Comparison of ENCODE assay signal across 15 mouse cellular contexts in genomic region chr2:77113867-77114266, GRCm38 (mm10). TPM values are rescaled to one million over a fixed set of nuclear protein-coding genes. Genes with fewer than 3 reads are reported as not detected.
DNase-seq lines count a peak whose midpoint lies in the region; ATAC-seq and TF ChIP-seq lines count a peak whose summit lies in the region.
"Had no signal": no experiment of that assay in that cellular context is flagged by ENCODE, and none has a peak within 500 bp of the region (broad histone marks: within the 10 kb centered on the region; RNA-seq: fewer than 3 reads in every experiment).

No protein-coding gene starts in this region.

- no peak overlapping the region for H3K27ac ChIP-seq in heart, embryonic 10.5 days
- H3K27ac ChIP-seq in heart, embryonic 16.5 days (ENCODE audit: low read length) = peak overlapping the region; percentile 85
- H3K27ac ChIP-seq in hindbrain, postnatal 0 days = no peak overlapping the region
- H3K27ac ChIP-seq: hindbrain, embryonic 12.5 days; midbrain, embryonic 10.5 days had no signal

- no peaks in the 10 kb centered on the region for H3K27me3 ChIP-seq in heart, embryonic 10.5 days (ENCODE audit: insufficient read depth, poor library complexity, severe bottlenecking)
- H3K27me3 ChIP-seq in heart, embryonic 16.5 days (ENCODE audit: control insufficient read depth, insufficient read depth, low read length) = no peaks in the 10 kb centered on the region
- H3K27me3 ChIP-seq in hindbrain, postnatal 0 days (ENCODE audit: insufficient read depth, low read length) = no peaks in the 10 kb centered on the region
- H3K27me3 ChIP-seq: hindbrain, embryonic 12.5 days had no signal

- H3K36me3 ChIP-seq in heart, embryonic 10.5 days = peaks cover 40% of the 10 kb centered on the region
- peaks cover 6% of the 10 kb centered on the region; the same call in 1 of the 2 replicates for H3K36me3 ChIP-seq in heart, embryonic 16.5 days (ENCODE audit: control insufficient read depth, insufficient read depth)
- H3K36me3 ChIP-seq in hindbrain, postnatal 0 days (ENCODE audit: insufficient read depth, low read length) = no peaks in the 10 kb centered on the region
- H3K36me3 ChIP-seq: G1E; hindbrain, embryonic 12.5 days; midbrain, embryonic 10.5 days had no signal

- H3K4me2 ChIP-seq in heart, embryonic 16.5 days (ENCODE audit: low read depth, low read length) = no peak overlapping the region
- no peak overlapping the region for H3K4me2 ChIP-seq in hindbrain, postnatal 0 days (ENCODE audit: low read depth, low read length)
- H3K4me2 ChIP-seq: hindbrain, embryonic 12.5 days had no signal

- H3K4me3 ChIP-seq in heart, embryonic 10.5 days = no peak overlapping the region
- no peak overlapping the region for H3K4me3 ChIP-seq in heart, embryonic 16.5 days (ENCODE audit: low read length)
- H3K4me3 ChIP-seq in hindbrain, postnatal 0 days (ENCODE audit: low read length) = no peak overlapping the region
- H3K4me3 ChIP-seq: hindbrain, embryonic 12.5 days; midbrain, embryonic 10.5 days had no signal

- peak overlapping the region; percentile 33; the same call in 1 of the 2 replicates for H3K9ac ChIP-seq in heart, embryonic 16.5 days (ENCODE audit: low read length)
- no peak overlapping the region for H3K9ac ChIP-seq in hindbrain, postnatal 0 days (replicated peaks; ENCODE audit: low read length)
- H3K9ac ChIP-seq: hindbrain, embryonic 12.5 days had no signal

- peaks cover 17% of the 10 kb centered on the region; the same call in 1 of the 2 replicates for H3K4me1 ChIP-seq in heart, embryonic 10.5 days
- H3K4me1 ChIP-seq in heart, embryonic 16.5 days (ENCODE audit: control insufficient read depth, insufficient read depth, low read length) = peaks cover 19% of the 10 kb centered on the region
- no peaks in the 10 kb centered on the region for H3K4me1 ChIP-seq in hindbrain, postnatal 0 days (ENCODE audit: insufficient read depth, low read length)
- H3K4me1 ChIP-seq: hindbrain, embryonic 12.5 days; midbrain, embryonic 10.5 days had no signal

- WGBS in heart, embryonic 10.5 days = 73% methylated on average over 8 of the region's 8 CpGs
- WGBS in heart, embryonic 16.5 days = 60% methylated on average over 8 of the region's 8 CpGs
- WGBS in hindbrain, postnatal 0 days = 81% methylated on average over 8 of the region's 8 CpGs

- peak; percentile 53 for ATAC-seq in heart, embryonic 16.5 days (replicated peaks; ENCODE audit: extremely low read depth, insufficient read depth, low FRiP score)
- no peak for ATAC-seq in hindbrain, postnatal 0 days
- ATAC-seq: activated CD4-positive, CD25-positive, alpha-beta regulatory T cell, adult 4 months had no signal

- no peaks in the 10 kb centered on the region for H3K9me3 ChIP-seq in heart, embryonic 10.5 days
- no peaks in the 10 kb centered on the region for H3K9me3 ChIP-seq in heart, embryonic 16.5 days (replicated peaks; ENCODE audit: control insufficient read depth, low read length)
- no peaks in the 10 kb centered on the region for H3K9me3 ChIP-seq in hindbrain, postnatal 0 days (ENCODE audit: low read length)
- H3K9me3 ChIP-seq: hindbrain, embryonic 12.5 days; midbrain, embryonic 10.5 days had no signal

- peak; percentile 95 for DNase-seq in heart, adult 11 months
- DNase-seq in heart, embryonic 10.5 days (ENCODE audit: low spot score) = no peak
- DNase-seq in gastrocnemius, adult 8-10 months (ENCODE audit: low spot score in 2 of 2) = peak; percentile 3 to 13
- DNase-seq in kidney, postnatal 36 days = peak; percentile 19 to 37
- no peak for DNase-seq in thymus, postnatal 10 days (ENCODE audit: low spot score in 2 of 2)
- no peak for DNase-seq in left cerebral cortex, adult 9 months (ENCODE audit: low spot score in 2 of 2)
- DNase-seq in hindbrain, postnatal 0 days (ENCODE audit: low spot score) = no peak
- DNase-seq: layer of hippocampus, postnatal 36 days; liver; right cerebral cortex, adult 18-20 months had no signal

- TF ChIP-seq CTCF in hindbrain, postnatal 0 days (IDR thresholded peaks at IDR 0.05; ENCODE audit: low read depth) = no peak

RNA-seq across cellular contexts. Expression of gene Ccdc141, which starts 56.6 kb away (rescaled TPM):
- 150 and 241 TPM in 2 replicates for polyA plus RNA-seq in heart, embryonic 10.5 days (2016; fragmentation: Nextera tagmentation; extraction: Ambion mirVana)
- total RNA-seq in gastrocnemius, adult 8-10 months (2022) = 1 to 10 TPM; 3.6 to 9.2 (median 6.0) TPM
- 139 and 153 TPM in 2 replicates for polyA plus RNA-seq in heart, embryonic 16.5 days (2015; fragmentation: Nextera tagmentation; extraction: Ambion mirVana)
- 11.7 and 20.0 TPM in 2 replicates for total RNA-seq in hindbrain, postnatal 0 days (2014; rRNA removed)
- 10.1 and 13.6 TPM in 2 replicates for polyA plus RNA-seq in hindbrain, postnatal 0 days (2015; fragmentation: Nextera tagmentation; extraction: Ambion mirVana)
- polyA plus RNA-seq: G1E had no signal

Comparison
In these comparisons a context has a peak if more than half of its experiments do, and no peak if none do; other contexts are left out.
1. DNase-seq: peak in heart, adult 11 months (single experiment), gastrocnemius, adult 8-10 months (2 of 2) and kidney, postnatal 36 days (2 of 2); none in heart, embryonic 10.5 days (single experiment), thymus, postnatal 10 days (0 of 2), left cerebral cortex, adult 9 months (0 of 2) and hindbrain, postnatal 0 days (single experiment).